Mouse (Mus musculus) hindbrain, embryonic 15.5 days (tissue): ENCODE measurements at regions not wholly inside any gene's neighbourhood (a gene's known extent, or its start where the extent isn't known, plus 50 kb on each side); places are given as distances from the start of the nearest gene placed in this dataset.

ENCODE experiments used
- ATAC-seq: fragments of 200-750 bp; cut with Nextera tagmentation; 2 replicates; pipeline ENCODE4 v1.8.0; 2017; ENCODE audit warnings: low read depth, moderate number of reproducible peaks, moderate TSS enrichment; ENCODE audit not compliant: low FRiP score
- H3K27ac ChIP-seq: fragments of 300-500 bp; sonication (generic); replicated peaks from 2 replicates; pipeline ENCODE4 v1.5.1; 2015; ENCODE audit warnings: mild to moderate bottlenecking, inconsistent platforms
- H3K27me3 ChIP-seq: fragments of 300-500 bp; sonication (generic); 2 replicates; pipeline ENCODE4 v1.6.1; 2015; ENCODE audit warnings: control low read depth, inconsistent platforms
- H3K36me3 ChIP-seq: fragments of 300-500 bp; sonication (generic); 2 replicates; pipeline ENCODE4 v1.6.1; 2015; ENCODE audit warnings: control low read depth, inconsistent platforms
- H3K4me1 ChIP-seq: fragments of 300-500 bp; sonication (generic); replicated peaks from 2 replicates; pipeline ENCODE4 v1.6.1; 2015; ENCODE audit warnings: control low read depth, inconsistent platforms
- H3K4me2 ChIP-seq: fragments of 300-500 bp; sonication (generic); 2 replicates; pipeline ENCODE4 v1.6.1; 2015; ENCODE audit warnings: moderate library complexity, mild to moderate bottlenecking, inconsistent platforms
- H3K4me3 ChIP-seq: fragments of 300-500 bp; sonication (generic); 2 replicates; pipeline ENCODE4 v1.5.1; 2015; ENCODE audit warnings: mild to moderate bottlenecking, inconsistent platforms
- H3K9ac ChIP-seq: fragments of 300-500 bp; sonication (generic); 2 replicates; pipeline ENCODE4 v1.6.1; 2015; ENCODE audit warnings: inconsistent platforms
- H3K9me3 ChIP-seq: fragments of 300-500 bp; sonication (generic); 2 replicates; pipeline ENCODE4 v1.6.1; 2016; ENCODE audit warnings: control low read depth, inconsistent platforms
- WGBS: fragments of 180-500 bp; shearing (Covaris S2); methylation state at CpG from one replicate; pipeline ENCODE4 v1.1.7; 2015; 5-methylcytosine and 5-hydroxymethylcytosine counted together

DNA sequence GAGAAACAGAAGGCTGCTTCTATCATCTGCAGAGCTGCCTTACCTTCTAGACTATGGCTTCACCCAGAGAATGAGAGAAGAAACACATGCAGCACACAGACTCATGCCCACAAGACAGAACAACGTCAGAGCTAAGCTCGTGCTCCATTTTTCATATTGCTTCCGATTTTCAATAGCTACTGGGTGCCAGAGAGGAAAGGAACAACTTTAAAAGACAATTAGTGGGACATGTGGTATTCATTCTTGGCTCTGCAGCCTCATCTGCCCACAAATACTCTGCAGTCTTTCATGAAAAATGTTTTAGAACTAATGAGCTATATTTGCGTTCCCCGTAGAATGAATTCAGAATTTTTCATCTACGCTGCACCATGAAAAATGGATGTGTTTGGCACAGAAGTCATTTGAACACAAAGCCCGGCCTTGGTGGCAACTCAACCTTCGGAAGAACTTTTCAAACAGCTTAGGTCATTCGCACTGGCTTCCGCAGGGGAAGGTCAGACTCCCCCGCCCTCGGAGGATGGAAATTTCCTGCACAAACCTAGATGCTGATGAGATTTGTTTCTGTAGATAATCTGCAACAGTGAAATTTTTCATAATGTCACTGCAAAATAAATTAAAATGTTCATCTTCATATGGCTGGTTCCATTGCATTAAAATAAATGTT is 213.6 kb downstream of the Skap2 start:
- no peak for ATAC-seq
- 76% methylated on average over 12 of the region's 12 CpGs for WGBS

GRCm38 (mm10) chr6:51805656-51806055 is 206.7 kb downstream of the Skap2 start:
- Histone ChIP-seq H3K9me3 (no peaks in the 10 kb centered on the region), H3K27me3 (no peaks in the 10 kb centered on the region), H3K27ac (no peak overlapping the region), H3K4me2 (no peak overlapping the region), H3K4me3 (no peak overlapping the region), H3K36me3 (no peaks in the 10 kb centered on the region), H3K9ac (no peak overlapping the region), H3K4me1 (no peaks in the 10 kb centered on the region)
- no peak for ATAC-seq
- 78% methylated on average over 7 of the region's 7 CpGs for WGBS

More for the DNA sequence above, 213.6 kb downstream of the Skap2 start:
- H3K9ac ChIP-seq: no peak overlapping the region
- H3K27ac ChIP-seq: peak overlapping the region; percentile 20; the same call in 1 of the 2 replicates
- no peak overlapping the region for H3K4me3 ChIP-seq
- no peaks in the 10 kb centered on the region for H3K4me1 ChIP-seq
- H3K4me2 ChIP-seq: no peak overlapping the region
- H3K27me3 ChIP-seq: no peaks in the 10 kb centered on the region
- no peaks in the 10 kb centered on the region for H3K36me3 ChIP-seq
- H3K9me3 ChIP-seq: no peaks in the 10 kb centered on the region
